Mouse (Mus musculus): Measurements from ENCODE around the gene Zfp655. TPM values are rescaled to one million over a fixed set of nuclear protein-coding genes. Genes with fewer than 3 reads are reported as not detected.
"Not testable (repeated sequence)": the region's sequence is repeated elsewhere in the genome, so short reads cannot be mapped to it uniquely, and the experiment has no call there.

The Zfp655 gene
- total RNA-seq, 2 experiments from 2014 or later = 33.1 to 34.2 TPM

GRCm38 (mm10) chr5:145226453-145226852 lies 5.1 kb upstream of the Zfp655 start:
- intact Hi-C loops (cut with DNase I) = no loop called here
- H3K27ac ChIP-seq = no peak overlapping the region
- TF ChIP-seq CTCF (IDR thresholded peaks at IDR 0.05) = no peak
- DNase-seq (ENCODE audit: extremely low spot score in 1 of 2, low spot score in 2 of 2) = no peak
- no peak overlapping the region for H3K4me3 ChIP-seq

GRCm38 (mm10) chr5:145229283-145229682 lies 2.2 kb upstream of the Zfp655 start:
- H3K27ac ChIP-seq; H3K4me3 ChIP-seq; DNase-seq (ENCODE audit: extremely low spot score in 1 of 2, low spot score in 2 of 2); intact Hi-C loops (cut with DNase I): not testable (repeated sequence)

- intact Hi-C loops (cut with DNase I) = loop anchor here (1.0 to 2.0 kb wide), 2 partner anchors 26 to 50 kb away; partner anchors contain the start of genes Zkscan5 and Zscan25
- no peak for DNase-seq (ENCODE audit: extremely low spot score in 1 of 2, low spot score in 2 of 2)
- H3K27ac ChIP-seq = peak overlapping the region; percentile 97
- TF ChIP-seq CTCF (IDR thresholded peaks at IDR 0.05) = no peak
- H3K4me3 ChIP-seq = peak overlapping the region; percentile 81
These were observed 874 bp upstream of the Zfp655 start for GRCm38 (mm10) chr5:145230641-145231040.

DNA sequence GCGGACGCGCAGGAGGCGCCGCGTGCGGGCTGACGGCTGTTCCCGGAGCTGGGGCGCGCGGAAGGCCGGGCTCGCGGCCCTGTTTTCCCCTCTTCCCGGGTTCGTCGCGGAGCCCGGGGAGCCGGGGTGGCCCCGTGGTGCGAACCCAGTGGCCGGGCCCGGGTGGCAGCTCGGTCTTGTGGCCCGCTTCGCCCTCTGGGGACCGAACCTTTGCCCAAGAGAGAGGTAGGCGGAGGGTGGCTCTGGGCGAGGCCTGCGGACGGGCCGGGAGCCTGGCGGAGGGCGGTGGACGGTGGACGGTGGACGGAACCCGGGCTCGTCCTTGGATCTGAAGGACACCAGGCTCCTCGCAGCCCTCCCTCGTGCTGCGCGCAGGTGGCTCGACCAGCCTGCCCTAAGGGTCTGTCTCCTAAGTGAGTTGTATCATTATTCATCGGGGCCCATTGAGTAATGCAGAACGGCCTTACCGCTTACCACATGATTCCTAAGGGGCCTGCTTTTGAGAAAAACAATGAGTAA lies 437 bp downstream of the Zfp655 start:
- TF ChIP-seq CTCF (IDR thresholded peaks at IDR 0.05) = no peak
- intact Hi-C loops (cut with DNase I) = loop anchor here (1.0 to 2.0 kb wide), 2 partner anchors 28 to 49 kb away; partner anchors contain the start of genes Zkscan5 and Zscan25
- DNase-seq (ENCODE audit: extremely low spot score in 1 of 2, low spot score in 2 of 2) = no peak
- Histone ChIP-seq H3K27ac (peak overlapping the region; percentile 97), H3K4me3 (peak overlapping the region; percentile 81)

DNA sequence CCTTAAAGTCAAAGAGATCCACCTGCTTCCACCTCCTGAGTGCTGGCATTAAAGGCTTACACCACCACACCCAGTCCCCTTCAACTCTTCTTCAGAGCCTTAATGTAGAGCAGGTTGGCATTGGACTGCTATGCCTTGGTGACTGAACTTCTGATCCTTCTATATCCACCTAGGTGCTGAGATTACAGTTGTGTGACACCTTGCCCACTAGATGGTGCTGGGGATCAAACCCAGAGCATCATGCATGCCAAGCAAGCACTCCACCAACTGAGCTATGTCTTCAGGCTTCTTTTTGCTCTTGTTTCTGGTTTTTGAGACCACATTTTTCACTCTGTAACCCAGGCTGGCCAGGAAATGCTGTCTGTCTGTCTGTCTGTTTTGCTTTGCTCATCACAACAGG lies 3.1 kb downstream of the Zfp655 start:
- Histone ChIP-seq H3K4me3 (no peak overlapping the region), H3K27ac (no peak overlapping the region)
- DNase-seq (ENCODE audit: extremely low spot score in 1 of 2, low spot score in 2 of 2) = no peak
- intact Hi-C loops (cut with DNase I) = loop anchor here (5.0 kb wide), 1 partner anchor 133 kb away; no protein-coding TSS in a partner anchor
- peak; percentile 57 for TF ChIP-seq CTCF (IDR thresholded peaks at IDR 0.05)

- TF ChIP-seq CTCF (IDR thresholded peaks at IDR 0.05) = no peak
- DNase-seq (ENCODE audit: extremely low spot score in 1 of 2, low spot score in 2 of 2) = no peak
- Histone ChIP-seq H3K4me3 (no peak overlapping the region), H3K27ac (no peak overlapping the region)
- intact Hi-C loops (cut with DNase I) = no loop called here
These were observed 18.0 kb downstream of the Zfp655 start for GRCm38 (mm10) chr5:145249520-145249919.

- H3K27ac ChIP-seq; DNase-seq (ENCODE audit: extremely low spot score in 1 of 2, low spot score in 2 of 2); H3K4me3 ChIP-seq; intact Hi-C loops (cut with DNase I): not testable (repeated sequence)
These were observed 42.1 kb downstream of the Zfp655 start for GRCm38 (mm10) chr5:145273568-145273967.

GRCm38 (mm10) chr5:145279948-145280347 lies 48.4 kb downstream of the Zfp655 start:
- intact Hi-C loops (cut with DNase I) = loop anchor here (2.0 to 10.0 kb wide), 2 partner anchors 49 to 85 kb away; partner anchors contain the start of gene Zfp655
- no peak overlapping the region for H3K27ac ChIP-seq
- DNase-seq (ENCODE audit: extremely low spot score in 1 of 2, low spot score in 2 of 2) = no peak
- peak overlapping the region; percentile 98 for H3K4me3 ChIP-seq
- TF ChIP-seq CTCF (IDR thresholded peaks at IDR 0.05) = no peak

DNA sequence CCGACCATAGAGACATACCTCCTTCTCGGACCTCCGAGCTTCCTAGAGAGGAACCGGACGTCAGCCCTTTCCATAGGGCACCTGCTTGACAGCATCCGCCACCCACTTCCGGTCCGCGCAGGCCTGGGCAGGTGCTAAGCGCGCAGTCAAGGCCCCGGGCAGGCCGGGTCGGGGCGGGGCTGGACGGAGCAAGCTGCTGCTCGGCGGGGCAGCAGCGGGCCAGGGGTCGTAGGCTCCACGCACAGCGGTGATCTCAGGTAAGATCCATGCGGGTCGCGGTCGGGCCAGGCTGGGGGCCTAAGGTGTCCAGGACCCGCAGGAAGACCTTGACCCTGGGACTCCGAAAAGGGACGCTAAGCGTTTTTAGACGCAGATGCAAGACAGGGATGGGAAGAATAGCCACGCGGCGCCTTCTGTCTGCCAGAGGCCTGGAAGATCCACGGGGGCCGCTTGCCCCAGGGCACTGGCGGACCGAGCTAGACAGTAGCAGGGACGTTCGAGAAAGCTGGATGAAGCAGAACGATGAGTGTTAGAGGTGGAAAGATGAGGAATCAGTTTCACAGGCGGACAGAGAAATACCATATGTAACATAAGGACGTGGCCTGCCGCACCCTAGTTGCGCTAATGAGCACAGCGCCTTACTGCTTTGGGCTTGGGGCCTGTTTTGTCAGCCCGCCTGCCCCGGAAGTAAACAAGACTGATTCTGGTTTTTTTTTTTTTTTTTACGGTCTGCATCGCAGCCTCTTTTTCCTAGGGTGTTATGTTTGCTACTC lies 49.0 kb downstream of the Zfp655 start, which contains the start of gene Zscan25:
Gene Zscan25, plus strand, starts transcription at position 130 of the 773 bp plus-strand sequence.
- peak within 1 kb of the TSS; percentile 88 for H3K27ac ChIP-seq
- DNase-seq (ENCODE audit: extremely low spot score in 1 of 2, low spot score in 2 of 2) = peak; percentile 90 to 92
- no peak for TF ChIP-seq CTCF (IDR thresholded peaks at IDR 0.05)
- intact Hi-C loops (cut with DNase I) = loop anchor here (2.0 to 10.0 kb wide), 2 partner anchors 50 to 84 kb away; partner anchors contain the start of gene Zfp655
- H3K4me3 ChIP-seq = peak within 1 kb of the TSS; percentile 98

- no peak for DNase-seq (ENCODE audit: extremely low spot score in 1 of 2, low spot score in 2 of 2)
- intact Hi-C loops (cut with DNase I) = loop anchor here (10.0 kb wide), 1 partner anchor 76 kb away; no protein-coding TSS in a partner anchor
- Histone ChIP-seq H3K27ac (no peak overlapping the region), H3K4me3 (no peak overlapping the region)
- TF ChIP-seq CTCF (IDR thresholded peaks at IDR 0.05) = no peak
These were observed 56.9 kb downstream of the Zfp655 start for GRCm38 (mm10) chr5:145288382-145288781.

GRCm38 (mm10) chr5:145290697-145291096 lies 59.2 kb downstream of the Zfp655 start:
- no peak for DNase-seq (ENCODE audit: extremely low spot score in 1 of 2, low spot score in 2 of 2)
- TF ChIP-seq CTCF (IDR thresholded peaks at IDR 0.05) = no peak
- intact Hi-C loops (cut with DNase I) = no loop called here

DNA sequence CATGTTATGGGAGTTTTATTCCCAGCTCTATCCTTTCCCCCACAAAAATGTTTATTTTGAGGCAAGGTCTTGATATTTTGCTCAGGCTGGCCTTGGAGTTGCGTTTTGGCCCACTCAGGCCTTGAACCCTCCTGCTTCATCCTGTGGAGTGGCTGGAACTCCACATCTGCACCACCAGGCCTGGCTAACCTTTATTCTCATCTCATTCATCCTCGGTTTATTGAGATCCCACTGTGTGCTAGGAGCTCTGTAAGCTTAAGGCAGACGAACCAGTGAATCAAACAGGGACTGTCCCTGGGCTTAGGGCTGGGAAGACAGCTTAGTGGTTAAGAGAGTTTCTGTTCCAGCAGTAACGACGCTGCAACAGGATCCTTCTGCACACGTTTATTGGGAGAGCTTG lies 60.9 kb downstream of the Zfp655 start:
- no peak for TF ChIP-seq CTCF (IDR thresholded peaks at IDR 0.05)
- intact Hi-C loops (cut with DNase I) = no loop called here
- H3K27ac ChIP-seq = no peak overlapping the region
- no peak for DNase-seq (ENCODE audit: extremely low spot score in 1 of 2, low spot score in 2 of 2)
- H3K4me3 ChIP-seq = no peak overlapping the region

More at GRCm38 (mm10) chr5:145290697-145291096, 59.2 kb downstream of the Zfp655 start:
- no peak overlapping the region for H3K27ac ChIP-seq
- H3K4me3 ChIP-seq = no peak overlapping the region

Other genes starting within 250 kb of the Zfp655 start
- not detected for gene Gm4871, start 199.0 kb upstream of the Zfp655 start, total RNA-seq (2021)
- gene 1700018F24Rik, start 188.7 kb upstream of the Zfp655 start, total RNA-seq (2021) = not detected
- 100 to 1,000 TPM; 192 to 199 TPM for gene Arpc1a, start 147.9 kb upstream of the Zfp655 start, total RNA-seq (2021)
- gene Kpna7, start 147.7 kb upstream of the Zfp655 start, total RNA-seq (2021) = not detected
- 10 to 100 TPM; 19.0 to 23.5 TPM for gene Arpc1b, start 117.5 kb upstream of the Zfp655 start, total RNA-seq (2021)
- gene Pdap1, start 91.5 kb upstream of the Zfp655 start, total RNA-seq (2021) = 10 to 100 TPM; 92.5 to 96.0 TPM
- 10 to 100 TPM; 69.4 to 69.6 TPM for gene Bud31, start 91.4 kb upstream of the Zfp655 start, total RNA-seq (2021)
- 10 to 100 TPM; 19.4 to 21.9 TPM for gene Ptcd1, start 64.6 kb upstream of the Zfp655 start, total RNA-seq (2021)
- 10 to 100 TPM; 25.6 to 26.0 TPM for gene Cpsf4, start 64.5 kb upstream of the Zfp655 start, total RNA-seq (2021)
- 100 to 1,000 TPM; 217 to 220 TPM for gene Atp5j2, start 39.7 kb upstream of the Zfp655 start, total RNA-seq (2021)
- gene Zkscan14, start 29.8 kb upstream of the Zfp655 start, total RNA-seq (2021) = 10 to 100 TPM; 13.4 to 14.1 TPM
- gene Zkscan5, start 27.2 kb upstream of the Zfp655 start, total RNA-seq (2021) = 10 to 100 TPM; 10.8 to 11.0 TPM
- gene Zscan25, start 48.8 kb downstream of the Zfp655 start, total RNA-seq (2021) = 10 to 100 TPM; 18.9 to 22.3 TPM
- under 1 TPM; 0.26 to 0.45 TPM for gene Cyp3a57, start 113.6 kb downstream of the Zfp655 start, total RNA-seq (2021)
- gene Cyp3a16, start 238.0 kb downstream of the Zfp655 start, total RNA-seq (2021) = not detected

Data from left cerebral cortex, adult 2 months (tissue).